Mouse (Mus musculus) heart, embryonic 15.5 days (tissue): ENCODE measurements around the gene Gm3448. TPM values are rescaled to one million over a fixed set of nuclear protein-coding genes. Genes with fewer than 3 reads are reported as not detected.
A peak's percentile ranks its signal among the peaks of the same experiment; 100 is the strongest.
"Not testable (repeated sequence)": the region's sequence is repeated elsewhere in the genome, so short reads cannot be mapped to it uniquely, and the experiment has no call there.

Experiments
- ATAC-seq: fragments of 200-750 bp; cut with Nextera tagmentation; replicated peaks from 2 replicates; pipeline ENCODE4 v1.8.0; 2017; ENCODE audit warnings: low read depth, moderate TSS enrichment; ENCODE audit not compliant: insufficient number of reproducible peaks, insufficient read depth, low FRiP score
- H3K27ac ChIP-seq: fragments of 300-500 bp; sonication (generic); 2 replicates; pipeline ENCODE4 v1.5.1; 2015; ENCODE audit warnings: mild to moderate bottlenecking, inconsistent platforms
- H3K27me3 ChIP-seq: fragments of 300-500 bp; sonication (generic); 2 replicates; pipeline ENCODE4 v1.6.1; 2015; ENCODE audit warnings: inconsistent platforms
- H3K36me3 ChIP-seq: fragments of 300-500 bp; sonication (generic); 2 replicates; pipeline ENCODE4 v1.6.1; 2015; ENCODE audit warnings: mild to moderate bottlenecking, inconsistent platforms
- H3K4me1 ChIP-seq: fragments of 300-500 bp; sonication (generic); replicated peaks from 2 replicates; pipeline ENCODE4 v1.6.1; 2015; ENCODE audit warnings: inconsistent platforms
- H3K4me2 ChIP-seq: fragments of 300-500 bp; sonication (generic); 2 replicates; pipeline ENCODE4 v1.6.1; 2015; ENCODE audit warnings: inconsistent platforms, mild to moderate bottlenecking, moderate library complexity
- H3K4me3 ChIP-seq: fragments of 300-500 bp; sonication (generic); 2 replicates; pipeline ENCODE4 v1.5.1; 2015; ENCODE audit warnings: mild to moderate bottlenecking, inconsistent platforms
- H3K9ac ChIP-seq: fragments of 300-500 bp; sonication (generic); 2 replicates; pipeline ENCODE4 v1.6.1; 2015; ENCODE audit warnings: mild to moderate bottlenecking, inconsistent platforms
- H3K9me3 ChIP-seq: fragments of 300-500 bp; sonication (generic); replicated peaks from 2 replicates; pipeline ENCODE4 v1.6.1; 2016; ENCODE audit warnings: inconsistent platforms
- WGBS: fragments of 180-500 bp; shearing (Covaris S2); methylation state at CpG from one replicate; pipeline ENCODE4 v1.1.7; 2015; ENCODE audit warnings: mixed read lengths; 5-methylcytosine and 5-hydroxymethylcytosine counted together
- polyA plus RNA-seq: library from polyadenylated mRNA; unstranded; fragments of >200 nt; fragmentation: Nextera tagmentation; extraction: Ambion mirVana; gene quantifications from 2 replicates; pipeline ENCODE4 v1.2.1, GENCODE M21; 2015

Gene Gm3448
- polyA plus RNA-seq, 1 experiment from 2014 or later = 2.1 TPM

DNA sequence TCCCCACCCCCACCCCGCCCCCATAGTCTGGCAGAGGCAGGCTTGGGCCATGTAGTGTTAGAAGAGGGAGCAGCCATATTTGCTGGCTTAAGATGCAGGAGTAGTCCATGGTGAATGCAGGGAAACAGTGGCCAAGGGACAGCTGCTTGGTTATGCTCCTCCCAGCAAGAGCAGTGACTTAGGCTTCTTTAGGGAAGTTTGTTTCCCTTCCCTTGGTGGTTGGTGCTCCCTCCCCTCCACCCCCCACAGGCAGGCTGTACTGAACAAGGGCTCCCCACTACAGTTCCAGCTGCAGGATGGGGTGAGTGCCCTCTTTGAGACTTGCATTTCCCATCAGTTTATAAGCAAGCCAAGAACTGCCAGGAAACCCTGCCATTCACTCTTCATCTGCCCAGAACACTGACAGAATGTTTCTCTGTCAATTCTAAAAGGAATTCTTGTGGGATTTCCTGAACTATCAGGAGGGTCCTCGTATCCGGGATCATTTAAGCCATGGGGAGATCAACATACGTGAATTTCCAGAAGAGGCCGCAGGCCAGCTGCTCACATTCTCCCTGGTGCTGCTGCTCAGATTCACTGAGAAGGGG, 51.1 kb downstream of the Gm3448 start:
- WGBS = 78% methylated on average over 4 of the region's 5 CpGs
- H3K27ac ChIP-seq, H3K4me1 ChIP-seq, H3K4me3 ChIP-seq, H3K9ac ChIP-seq, ATAC-seq, H3K9me3 ChIP-seq, H3K27me3 ChIP-seq, H3K36me3 ChIP-seq, H3K4me2 ChIP-seq: not testable (repeated sequence)

DNA sequence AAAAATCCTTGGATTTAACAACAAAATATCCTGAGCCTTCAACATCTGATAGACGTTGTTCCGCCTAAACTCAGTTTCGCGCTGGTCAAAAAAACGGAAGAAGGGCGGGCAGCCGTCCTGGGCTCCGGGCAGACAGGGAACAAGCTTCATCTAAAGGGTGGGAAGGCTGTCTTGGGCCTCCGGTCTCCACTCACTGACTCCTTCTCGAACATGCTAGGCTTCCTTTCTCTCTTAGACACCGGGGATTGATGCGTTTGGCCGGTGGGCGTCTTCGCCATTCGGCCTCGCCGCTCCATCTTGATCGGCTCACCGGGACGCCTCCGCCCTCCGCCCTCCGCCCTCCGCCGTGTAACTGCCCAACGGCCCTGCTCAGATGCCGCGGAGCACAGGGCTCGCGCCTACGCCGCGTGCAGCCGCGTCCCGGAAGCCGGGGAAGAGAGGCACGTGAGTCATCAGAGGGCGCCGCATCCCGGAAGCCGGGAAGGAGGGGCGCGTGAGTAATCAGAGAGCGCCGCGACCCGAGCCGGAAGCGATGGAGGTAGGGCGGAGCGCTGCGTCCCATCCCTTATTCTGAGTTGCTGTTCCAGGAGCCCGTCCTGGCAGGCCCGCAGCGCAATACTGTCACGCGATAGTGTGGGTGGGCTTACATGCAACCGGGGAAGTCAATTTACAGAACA, 62.8 kb downstream of the Gm3448 start, which contains the start of the genes 9030025P20Rik and Gm3417:
9030025P20Rik (plus strand) TSS at position 107 of the 677 bp plus-strand sequence.
Gm3417 (minus strand) TSS at position 429 of the 677 bp plus-strand sequence.
- not testable (repeated sequence) for H3K27me3 ChIP-seq, H3K9ac ChIP-seq, H3K36me3 ChIP-seq, H3K4me1 ChIP-seq, H3K4me2 ChIP-seq, H3K9me3 ChIP-seq, H3K27ac ChIP-seq
- WGBS = no CpG with 5 or more reads among the region's 60 CpGs
- 0 out of 2 replicates have a peak within 1 kb of the TSS, but pooled peaks have one; percentile 15 for H3K4me3 ChIP-seq
- ATAC-seq = peak; percentile 98

DNA sequence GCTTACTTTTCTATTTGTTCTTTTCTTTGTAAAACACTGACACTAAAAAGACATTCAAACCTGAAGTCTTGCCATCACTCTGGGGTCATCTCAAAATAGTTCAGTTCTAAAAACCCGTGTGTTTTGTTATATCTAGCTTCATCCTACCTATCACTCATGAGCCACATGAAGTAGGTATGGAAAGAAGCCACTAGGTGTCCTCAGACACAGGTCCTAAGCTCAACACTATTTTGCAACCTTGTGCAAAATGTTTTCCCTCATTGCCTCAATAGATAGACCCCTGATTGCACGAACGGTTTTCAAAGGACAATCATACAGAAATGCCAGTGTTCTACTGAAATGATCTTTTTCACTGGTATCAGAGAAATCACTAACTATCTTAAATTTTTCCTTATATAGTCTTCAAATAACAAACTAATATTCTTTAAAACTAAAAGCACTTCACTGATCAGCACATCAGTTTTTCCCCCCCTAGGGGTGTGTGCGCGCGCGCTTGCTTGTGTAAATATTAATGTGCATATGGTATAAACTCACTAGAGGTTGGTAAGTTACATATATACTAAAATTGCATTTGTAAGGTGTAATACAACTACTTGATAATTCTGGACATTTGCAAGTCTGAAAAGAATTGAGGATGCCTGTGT, 63.5 kb downstream of the Gm3448 start:
- H3K9ac ChIP-seq, H3K27ac ChIP-seq, H3K9me3 ChIP-seq, ATAC-seq, H3K36me3 ChIP-seq, H3K27me3 ChIP-seq, H3K4me2 ChIP-seq, H3K4me1 ChIP-seq: not testable (repeated sequence)
- WGBS = 1% methylated on average over 4 of the region's 7 CpGs
- 0 out of 2 replicates have a peak overlapping the region, but pooled peaks have one; percentile 15 for H3K4me3 ChIP-seq

DNA sequence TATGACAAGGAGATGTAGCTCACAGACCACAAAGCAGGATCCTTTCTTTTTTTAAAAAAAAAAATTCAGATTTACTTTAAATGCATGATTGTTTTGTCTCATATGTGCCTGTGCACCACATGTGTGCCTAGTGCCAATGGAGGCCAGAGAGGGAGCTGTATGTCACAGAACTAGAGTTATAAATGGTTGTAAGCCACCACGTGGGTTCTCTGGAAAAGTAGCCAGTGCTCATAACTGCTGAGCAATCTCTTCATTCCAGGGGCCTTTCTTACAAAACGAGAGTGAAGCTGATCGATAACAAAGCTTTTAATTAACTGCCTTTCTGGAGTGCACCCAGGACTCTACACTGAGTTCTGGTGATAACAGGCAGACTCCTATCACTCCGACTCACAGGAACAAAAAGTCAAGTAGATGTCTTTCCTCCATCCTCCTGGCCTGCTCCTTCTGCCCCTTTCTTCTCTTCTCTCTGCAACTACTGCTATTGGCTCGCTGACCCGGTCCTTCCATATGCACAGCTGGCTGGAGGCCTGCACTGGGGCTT, 72.9 kb downstream of the Gm3448 start:
- not testable (repeated sequence) for ATAC-seq, H3K27me3 ChIP-seq, H3K4me2 ChIP-seq, H3K4me3 ChIP-seq, H3K9me3 ChIP-seq, H3K36me3 ChIP-seq, H3K9ac ChIP-seq, H3K27ac ChIP-seq, H3K4me1 ChIP-seq
- no CpG with 5 or more reads among the region's 6 CpGs for WGBS

DNA sequence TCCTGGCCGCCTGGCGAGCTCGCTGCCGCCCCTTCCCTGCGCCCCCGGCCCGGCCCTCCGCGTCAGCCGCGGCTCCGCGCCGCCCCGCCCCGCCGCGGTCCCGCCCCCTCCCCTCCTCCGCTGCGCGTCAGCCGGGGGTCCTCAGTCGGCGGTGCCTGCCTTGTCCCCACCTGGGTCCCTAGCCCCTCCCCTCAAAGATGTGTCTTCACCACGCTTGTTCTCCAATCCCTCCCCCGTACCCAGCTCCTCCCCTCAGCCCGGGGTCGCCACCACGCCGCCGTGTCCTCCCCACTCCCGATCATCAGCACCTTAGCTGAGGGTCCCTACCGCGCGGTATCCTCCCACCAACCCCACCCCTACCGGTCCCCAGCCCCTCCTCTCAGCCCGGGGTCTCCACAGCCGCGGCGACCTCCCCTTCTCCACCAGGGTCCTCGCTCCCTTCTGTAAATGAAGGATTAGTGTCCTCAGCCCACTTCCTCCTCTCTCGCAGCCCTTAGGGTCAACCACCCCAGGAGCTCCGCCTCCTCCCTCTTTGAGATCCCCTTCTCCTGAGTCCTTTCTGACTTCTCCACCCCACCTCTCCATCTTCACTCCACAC, 79.7 kb downstream of the Gm3448 start:
- not testable (repeated sequence) for H3K9ac ChIP-seq, H3K27ac ChIP-seq, H3K4me2 ChIP-seq, H3K27me3 ChIP-seq, H3K4me1 ChIP-seq, H3K36me3 ChIP-seq, H3K9me3 ChIP-seq, H3K4me3 ChIP-seq
- no CpG with 5 or more reads among the region's 44 CpGs for WGBS
- ATAC-seq = peak; percentile 86

DNA sequence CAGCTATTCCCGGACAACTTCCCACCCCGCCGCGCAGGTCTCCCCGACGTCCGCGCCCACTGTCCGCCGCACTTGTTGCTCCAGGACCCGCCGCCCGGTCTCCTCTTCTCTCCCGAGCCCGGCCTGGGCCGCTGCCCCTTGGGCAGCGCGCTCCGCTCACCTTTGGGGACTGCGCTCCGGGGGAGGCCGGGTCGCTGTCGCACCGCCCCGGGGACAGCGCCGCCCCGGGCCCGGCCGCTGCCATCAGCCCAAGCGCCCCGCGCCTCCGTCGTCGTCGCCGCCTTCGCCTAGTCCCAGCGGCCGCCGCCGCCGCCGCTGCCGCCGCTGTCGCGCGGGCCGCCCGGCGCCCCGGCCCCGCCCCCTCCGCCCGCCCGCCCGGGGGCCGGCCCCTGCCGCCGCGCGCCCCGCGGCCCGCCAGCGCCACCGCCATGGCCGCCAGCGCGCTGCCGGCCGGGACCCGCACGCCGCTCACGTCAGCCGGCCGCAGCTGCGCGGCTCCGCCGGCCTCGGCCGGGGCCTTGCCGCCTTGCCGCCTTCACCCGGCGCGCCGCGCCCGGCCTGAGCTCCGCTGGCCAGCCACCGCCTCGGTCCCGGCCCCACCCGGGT, 80.3 kb downstream of the Gm3448 start, which contains the start of gene Phf10:
Phf10 (minus strand) TSS at position 323 of the 606 bp plus-strand sequence.
- H3K27me3 ChIP-seq, H3K4me1 ChIP-seq, H3K36me3 ChIP-seq, H3K9me3 ChIP-seq: not testable (repeated sequence)
- peak within 1 kb of the TSS; percentile 81 for H3K27ac ChIP-seq
- under 1% methylated on average over 37 of the region's 100 CpGs for WGBS
- ATAC-seq = peak; percentile 88
- H3K4me2 ChIP-seq = peak within 1 kb of the TSS; percentile 90
- H3K4me3 ChIP-seq = peak within 1 kb of the TSS; percentile 75
- peak within 1 kb of the TSS; percentile 79 for H3K9ac ChIP-seq

DNA sequence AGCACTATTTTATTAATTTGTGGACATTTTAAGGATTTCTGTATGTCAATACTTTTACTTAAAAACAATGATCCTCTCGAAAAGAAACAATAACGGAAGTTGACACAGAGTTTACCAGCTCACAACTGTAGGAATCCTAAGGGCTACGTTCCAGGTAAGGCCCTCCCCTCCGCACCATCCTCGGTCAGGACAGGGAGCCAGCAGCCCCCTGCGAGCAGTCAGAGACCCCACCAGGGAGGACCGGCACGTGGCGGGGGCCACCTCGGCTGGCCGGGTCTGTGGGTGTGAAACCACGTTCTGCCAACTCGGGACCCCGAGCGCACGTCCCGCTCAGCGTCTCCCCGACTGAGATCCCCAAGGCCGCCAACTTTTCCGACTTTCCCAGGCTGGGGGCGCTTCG, 80.8 kb downstream of the Gm3448 start:
- WGBS = 0% methylated on average over 21 of the region's 23 CpGs
- Histone ChIP-seq H3K27me3 (no peaks in the 10 kb centered on the region), H3K27ac (peak overlapping the region; percentile 81), H3K4me1 (peaks cover 7% of the 10 kb centered on the region), H3K9ac (peak overlapping the region; percentile 79), H3K4me2 (peak overlapping the region; percentile 90), H3K4me3 (peak overlapping the region; percentile 75), H3K36me3 (0 out of 2 replicates have a peak, but pooled peaks cover 3% of the 10 kb centered on the region), H3K9me3 (no peaks in the 10 kb centered on the region)
- ATAC-seq = peak; percentile 6; the same call in 1 of the 2 replicates

DNA sequence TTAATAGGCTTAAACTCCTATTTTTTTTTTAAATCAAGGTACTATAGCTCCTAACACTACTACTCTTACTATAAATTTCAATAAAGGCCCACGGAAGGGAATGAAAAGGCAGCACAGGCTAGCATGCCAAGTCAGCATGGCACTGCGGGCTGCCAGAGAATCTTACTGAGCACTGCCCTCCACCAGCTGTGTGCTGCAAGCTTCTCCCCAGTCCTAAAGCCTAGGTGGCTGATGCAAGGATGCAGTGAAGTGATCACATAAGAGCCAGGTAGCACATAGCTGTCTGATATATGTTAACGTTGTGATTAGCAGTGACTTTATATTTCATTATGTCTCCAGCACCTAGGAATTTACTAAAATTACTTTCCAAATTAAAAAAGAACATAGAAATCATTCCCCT, 81.4 kb downstream of the Gm3448 start:
- H3K4me1 ChIP-seq = peaks cover 7% of the 10 kb centered on the region
- H3K9ac ChIP-seq = peak overlapping the region; percentile 38; the same call in 1 of the 2 replicates
- H3K4me3 ChIP-seq = peak overlapping the region; percentile 36
- WGBS = 26% methylated on average over 3 of the region's 3 CpGs
- peak overlapping the region; percentile 90 for H3K4me2 ChIP-seq
- no peak for ATAC-seq
- no peaks in the 10 kb centered on the region for H3K27me3 ChIP-seq
- no peaks in the 10 kb centered on the region for H3K9me3 ChIP-seq
- H3K27ac ChIP-seq = no peak overlapping the region
- H3K36me3 ChIP-seq = peaks cover 4% of the 10 kb centered on the region; the same call in 1 of the 2 replicates

DNA sequence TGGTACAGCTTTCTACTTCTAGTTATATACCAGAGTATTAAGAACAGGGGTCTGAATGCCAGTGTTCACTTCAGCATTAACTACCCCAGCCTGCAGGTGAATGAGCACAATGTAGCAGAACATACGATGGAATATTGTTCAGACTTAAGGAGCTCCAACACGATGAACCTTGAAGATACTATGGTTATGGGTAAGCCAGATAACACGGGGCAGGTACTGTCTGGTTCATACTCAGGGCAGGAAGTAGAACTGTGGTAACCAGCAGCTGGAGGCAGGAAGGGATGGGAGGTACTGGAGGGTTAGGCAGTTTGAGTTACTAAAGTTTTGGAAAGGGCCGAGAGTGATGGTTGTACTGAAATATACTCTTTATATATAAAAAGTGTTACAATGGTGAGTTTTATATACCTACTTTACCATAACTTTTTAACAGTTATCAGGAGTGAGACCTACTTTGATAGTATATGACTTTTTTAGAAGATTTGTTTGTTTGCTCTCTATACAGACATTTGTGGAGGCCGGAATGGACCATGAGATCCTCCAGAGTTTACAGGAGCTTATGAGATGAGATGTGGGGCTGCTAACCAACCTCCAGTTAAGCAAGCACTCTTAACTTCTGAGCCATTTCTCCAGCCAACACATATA, 82.5 kb downstream of the Gm3448 start:
- 84% methylated on average over 5 of the region's 5 CpGs for WGBS
- Histone ChIP-seq H3K4me1 (peaks cover 7% of the 10 kb centered on the region), H3K4me3 (no peak overlapping the region), H3K36me3 (peaks cover 14% of the 10 kb centered on the region), H3K27me3 (no peaks in the 10 kb centered on the region), H3K27ac (no peak overlapping the region), H3K9me3 (no peaks in the 10 kb centered on the region), H3K4me2 (no peak overlapping the region), H3K9ac (no peak overlapping the region)
- no peak for ATAC-seq

DNA sequence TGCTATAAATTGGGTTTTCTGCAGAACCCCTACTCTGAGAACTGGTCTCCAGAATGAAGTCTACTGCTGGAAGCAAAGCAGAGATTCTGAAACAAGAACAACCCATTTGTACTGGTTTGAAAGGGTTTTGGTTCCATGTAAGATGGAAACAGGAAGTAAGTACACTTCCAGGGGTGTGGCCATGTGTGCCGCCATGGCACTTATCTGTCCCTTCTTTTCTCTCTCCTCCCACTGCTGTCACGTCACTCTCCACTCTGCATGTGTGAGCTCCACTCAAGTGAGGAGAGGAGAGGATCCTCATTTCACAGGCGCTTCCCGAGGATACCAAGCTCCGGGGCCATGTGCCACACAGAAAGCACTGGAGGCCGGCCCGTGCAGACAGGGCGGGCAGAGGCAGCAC, 87.9 kb downstream of the Gm3448 start:
- no peak overlapping the region for H3K9ac ChIP-seq
- H3K36me3 ChIP-seq = peaks cover 49% of the 10 kb centered on the region
- H3K4me2 ChIP-seq = no peak overlapping the region
- H3K9me3 ChIP-seq = no peaks in the 10 kb centered on the region
- H3K4me3 ChIP-seq = no peak overlapping the region
- 74% methylated on average over 8 of the region's 8 CpGs for WGBS
- H3K4me1 ChIP-seq = no peaks in the 10 kb centered on the region
- no peaks in the 10 kb centered on the region for H3K27me3 ChIP-seq
- H3K27ac ChIP-seq = no peak overlapping the region
- ATAC-seq = no peak
